Mouse (Mus musculus) midbrain, embryonic 15.5 days (tissue): ENCODE measurements around the gene Tollip. TPM values are rescaled to one million over a fixed set of nuclear protein-coding genes. Genes with fewer than 3 reads are reported as not detected.
A peak's percentile ranks its signal among the peaks of the same experiment; 100 is the strongest.

Experiments
- ATAC-seq: fragments of 200-750 bp; cut with Nextera tagmentation; replicated peaks from 2 replicates; pipeline ENCODE4 v1.8.0; 2017; ENCODE audit warnings: moderate TSS enrichment
- H3K27ac ChIP-seq: fragments of 300-500 bp; sonication (generic); 2 replicates; pipeline ENCODE4 v1.5.1; 2015; ENCODE audit warnings: mild to moderate bottlenecking, inconsistent platforms
- H3K27me3 ChIP-seq: fragments of 300-500 bp; sonication (generic); replicated peaks from 2 replicates; pipeline ENCODE4 v1.6.1; 2015; ENCODE audit warnings: inconsistent platforms
- H3K36me3 ChIP-seq: fragments of 300-500 bp; sonication (generic); replicated peaks from 2 replicates; pipeline ENCODE4 v1.6.1; 2015; ENCODE audit warnings: inconsistent platforms
- H3K4me1 ChIP-seq: fragments of 300-500 bp; sonication (generic); 2 replicates; pipeline ENCODE4 v1.6.1; 2015; ENCODE audit warnings: inconsistent platforms
- H3K4me2 ChIP-seq: fragments of 300-500 bp; sonication (generic); 2 replicates; pipeline ENCODE4 v1.6.1; 2015; ENCODE audit warnings: inconsistent platforms, mild to moderate bottlenecking, moderate library complexity
- H3K4me3 ChIP-seq: fragments of 300-500 bp; sonication (generic); 2 replicates; pipeline ENCODE4 v1.5.1; 2015; ENCODE audit warnings: mild to moderate bottlenecking, inconsistent platforms
- H3K9ac ChIP-seq: fragments of 300-500 bp; sonication (generic); 2 replicates; pipeline ENCODE4 v1.6.1; 2015; ENCODE audit warnings: mild to moderate bottlenecking, inconsistent platforms
- H3K9me3 ChIP-seq: fragments of 300-500 bp; sonication (generic); 2 replicates; pipeline ENCODE4 v1.6.1; 2016; ENCODE audit warnings: inconsistent platforms
- WGBS: fragments of 180-500 bp; shearing (Covaris S2); methylation state at CpG from one replicate; pipeline ENCODE4 v1.1.7; 2015; ENCODE audit warnings: mixed read lengths; 5-methylcytosine and 5-hydroxymethylcytosine counted together
- polyA plus RNA-seq: library from polyadenylated mRNA; unstranded; fragments of >200 nt; fragmentation: Nextera tagmentation; extraction: Ambion mirVana; gene quantifications from 2 replicates; pipeline ENCODE4 v1.2.1, GENCODE M21; 2015

The Tollip gene
- polyA plus RNA-seq, 1 experiment from 2014 or later = 82.6 TPM

DNA sequence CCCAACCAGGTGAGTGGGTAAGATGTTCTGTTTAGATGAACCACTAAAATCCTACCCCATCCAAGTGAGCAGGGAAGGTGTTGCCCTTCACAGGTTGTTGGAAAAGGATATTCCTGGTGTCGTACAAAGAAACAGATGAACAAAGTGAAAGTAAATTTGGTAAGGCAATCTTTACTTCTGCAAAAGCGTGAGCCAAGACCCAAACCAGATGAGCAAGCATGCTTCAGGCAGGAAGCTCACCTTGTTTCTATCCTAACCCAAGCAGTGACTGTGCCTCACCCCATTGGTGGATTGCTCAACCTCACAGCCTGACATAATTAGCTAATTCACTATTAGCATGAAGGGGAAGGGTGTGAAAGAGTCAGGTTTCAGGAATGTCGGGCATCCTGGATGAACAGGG, 7.0 kb downstream of the Tollip start:
- Histone ChIP-seq H3K4me3 (no peak overlapping the region), H3K9me3 (no peaks in the 10 kb centered on the region), H3K9ac (no peak overlapping the region), H3K4me1 (peaks cover 17% of the 10 kb centered on the region), H3K4me2 (no peak overlapping the region), H3K36me3 (no peaks in the 10 kb centered on the region), H3K27me3 (no peaks in the 10 kb centered on the region; the same call in 1 of the 2 replicates), H3K27ac (no peak overlapping the region)
- no peak for ATAC-seq
- 74% methylated on average over 3 of the region's 3 CpGs for WGBS

DNA sequence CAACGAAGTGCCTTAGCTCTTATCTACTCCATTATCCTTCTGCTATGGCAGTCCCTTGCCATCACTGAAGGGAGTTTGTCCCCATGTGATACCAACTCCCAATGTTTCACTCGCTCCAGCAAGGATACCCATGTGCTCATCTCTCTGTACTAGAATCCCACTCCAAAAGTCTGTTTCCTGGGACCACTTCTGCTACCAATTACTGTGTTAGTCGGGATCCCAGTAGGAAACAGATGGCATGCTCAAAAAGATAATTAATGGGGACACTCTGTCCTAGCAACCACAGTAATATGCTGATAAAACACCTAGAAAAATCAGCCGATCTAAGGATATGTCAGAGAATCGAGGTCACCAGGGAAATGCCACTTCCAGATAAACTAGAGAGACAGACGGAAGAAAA, 9.7 kb downstream of the Tollip start:
- no peak overlapping the region for H3K4me3 ChIP-seq
- H3K4me2 ChIP-seq = no peak overlapping the region
- no peak for ATAC-seq
- H3K36me3 ChIP-seq = no peaks in the 10 kb centered on the region
- H3K4me1 ChIP-seq = peaks cover 17% of the 10 kb centered on the region
- no peak overlapping the region for H3K9ac ChIP-seq
- no peak overlapping the region for H3K27ac ChIP-seq
- 71% methylated on average over 6 of the region's 6 CpGs for WGBS
- H3K27me3 ChIP-seq = peaks cover 5% of the 10 kb centered on the region
- no peaks in the 10 kb centered on the region for H3K9me3 ChIP-seq

DNA sequence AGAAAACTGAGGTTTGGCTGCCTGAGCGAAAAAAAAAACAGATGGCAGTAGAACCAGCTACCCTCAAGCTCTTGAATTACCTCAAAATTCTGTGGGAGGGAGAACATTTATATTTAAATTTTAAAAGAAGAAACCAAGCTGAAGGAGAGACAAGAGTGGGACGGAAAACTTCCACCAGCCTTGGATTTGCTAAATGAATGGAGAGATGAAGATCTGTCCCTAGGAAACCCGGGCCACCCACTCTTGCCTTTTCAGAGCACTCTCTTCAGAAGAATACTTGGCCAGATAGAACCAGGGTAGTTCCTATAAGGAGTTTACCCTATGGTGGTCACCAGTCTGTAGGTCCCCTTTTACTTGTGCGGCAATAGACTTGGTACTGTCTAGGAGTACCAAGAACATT, 15.5 kb downstream of the Tollip start:
- peaks cover 34% of the 10 kb centered on the region for H3K4me1 ChIP-seq
- H3K9me3 ChIP-seq = no peaks in the 10 kb centered on the region
- peak overlapping the region; percentile 61 for H3K4me2 ChIP-seq
- peaks cover 5% of the 10 kb centered on the region for H3K27me3 ChIP-seq
- H3K36me3 ChIP-seq = no peaks in the 10 kb centered on the region
- H3K4me3 ChIP-seq = peak overlapping the region; percentile 79
- no peak for ATAC-seq
- H3K9ac ChIP-seq = peak overlapping the region; percentile 55
- H3K27ac ChIP-seq = peak overlapping the region; percentile 85
- 71% methylated on average over 4 of the region's 4 CpGs for WGBS

DNA sequence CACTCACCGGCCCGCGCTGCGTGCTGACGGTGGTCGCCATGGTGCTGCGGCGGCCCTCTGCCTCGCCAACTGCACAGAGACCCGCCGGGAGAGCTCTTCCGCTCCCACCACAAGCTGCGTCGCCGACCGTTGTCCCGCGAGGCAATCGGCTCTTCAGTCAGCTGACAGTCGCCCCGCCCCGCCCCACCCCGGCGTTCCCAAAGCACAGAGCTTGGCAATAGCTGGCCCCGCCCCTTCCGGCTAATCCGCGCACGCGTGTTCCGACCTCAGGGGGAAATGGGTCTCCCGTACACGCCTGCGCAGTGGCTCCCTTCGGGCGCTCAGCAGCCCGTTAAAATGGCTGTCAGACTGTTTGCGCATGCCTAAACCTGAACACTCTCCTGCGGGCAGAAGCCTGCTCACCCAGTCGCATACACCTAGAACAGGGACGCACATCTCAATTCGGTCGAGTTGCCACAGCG, 16.0 kb downstream of the Tollip start:
- peaks cover 36% of the 10 kb centered on the region for H3K4me1 ChIP-seq
- peak overlapping the region; percentile 85 for H3K27ac ChIP-seq
- H3K27me3 ChIP-seq = peaks cover 5% of the 10 kb centered on the region
- WGBS = under 1% methylated on average over 44 of the region's 44 CpGs
- no peaks in the 10 kb centered on the region for H3K36me3 ChIP-seq
- peak overlapping the region; percentile 79 for H3K4me3 ChIP-seq
- peak; percentile 96 for ATAC-seq
- H3K9ac ChIP-seq = peak overlapping the region; percentile 82
- peak overlapping the region; percentile 83 for H3K4me2 ChIP-seq
- no peaks in the 10 kb centered on the region for H3K9me3 ChIP-seq

DNA sequence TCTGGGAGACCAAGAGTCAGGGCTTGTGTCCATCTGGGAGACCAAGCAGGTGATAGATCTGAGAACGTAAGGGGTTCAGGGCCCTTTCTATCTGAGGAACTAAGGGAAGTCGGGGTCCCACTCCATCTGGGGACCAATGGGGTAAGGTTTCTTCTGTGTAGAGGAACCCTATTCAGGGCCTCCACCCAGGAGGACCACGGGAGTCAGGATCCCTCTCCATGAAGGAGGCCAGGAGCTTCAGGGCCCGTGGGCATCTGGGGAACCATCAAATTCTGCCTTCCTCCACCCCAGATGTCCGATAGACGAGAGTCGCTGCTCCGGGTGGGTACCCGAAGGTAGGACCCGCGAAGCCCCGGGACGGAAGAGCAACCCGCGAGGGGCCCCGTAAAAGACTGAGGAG, 16.5 kb downstream of the Tollip start:
- no peaks in the 10 kb centered on the region for H3K9me3 ChIP-seq
- H3K27me3 ChIP-seq = peaks cover 5% of the 10 kb centered on the region
- H3K9ac ChIP-seq = peak overlapping the region; percentile 82
- H3K4me1 ChIP-seq = peaks cover 40% of the 10 kb centered on the region
- ATAC-seq = peak; percentile 52
- 0% methylated on average over 16 of the region's 16 CpGs for WGBS
- no peaks in the 10 kb centered on the region for H3K36me3 ChIP-seq
- H3K4me2 ChIP-seq = peak overlapping the region; percentile 83
- H3K27ac ChIP-seq = peak overlapping the region; percentile 76
- H3K4me3 ChIP-seq = peak overlapping the region; percentile 79

DNA sequence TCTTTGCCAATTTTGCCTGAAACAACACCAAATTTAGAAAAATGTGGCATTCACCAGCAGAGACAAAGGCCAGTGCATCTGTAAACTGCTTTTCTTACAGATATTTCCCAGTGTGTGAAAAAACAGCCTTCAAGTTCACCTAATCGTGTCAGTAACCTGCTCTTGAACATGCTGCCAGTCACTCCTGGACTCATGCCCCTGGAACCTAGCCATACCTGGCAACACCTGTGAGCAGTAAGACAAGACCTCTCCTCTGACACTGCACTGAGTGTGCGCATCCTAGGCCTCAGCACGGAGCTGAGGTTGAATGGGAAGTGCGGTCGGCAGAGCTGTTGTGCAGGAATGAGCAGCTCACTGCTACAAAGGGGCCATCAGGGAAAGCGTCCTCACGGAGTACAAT, 26.2 kb downstream of the Tollip start:
- no peak overlapping the region for H3K4me3 ChIP-seq
- no peak overlapping the region for H3K4me2 ChIP-seq
- H3K9me3 ChIP-seq = no peaks in the 10 kb centered on the region
- H3K27me3 ChIP-seq = no peaks in the 10 kb centered on the region
- no peak for ATAC-seq
- peaks cover 44% of the 10 kb centered on the region for H3K36me3 ChIP-seq
- WGBS = 94% methylated on average over 7 of the region's 7 CpGs
- 0 out of 2 replicates have a peak, but pooled peaks cover 4% of the 10 kb centered on the region for H3K4me1 ChIP-seq
- H3K9ac ChIP-seq = no peak overlapping the region
- H3K27ac ChIP-seq = no peak overlapping the region

DNA sequence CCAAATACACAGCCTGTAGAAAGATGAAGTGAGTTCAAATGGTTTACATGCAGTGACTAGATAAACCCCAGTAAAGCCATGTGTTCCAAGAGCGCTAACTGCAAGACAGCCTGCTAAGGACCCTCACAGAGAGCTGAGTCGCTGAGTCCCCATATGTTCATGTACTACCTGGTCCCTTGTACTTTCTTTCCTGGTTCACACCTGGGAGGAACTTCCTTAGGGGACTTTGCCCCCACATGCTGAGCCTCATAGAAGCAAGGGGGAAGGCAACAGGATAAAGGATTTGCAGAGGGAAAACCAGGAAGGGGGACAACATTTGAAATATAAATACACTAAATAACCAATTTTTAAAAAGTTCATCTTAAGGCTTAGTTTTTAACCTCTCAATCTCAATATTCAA, 39.5 kb downstream of the Tollip start:
- H3K4me3 ChIP-seq = no peak overlapping the region
- 94% methylated on average over 2 of the region's 2 CpGs for WGBS
- no peak overlapping the region for H3K4me2 ChIP-seq
- H3K9ac ChIP-seq = no peak overlapping the region
- peaks cover 26% of the 10 kb centered on the region for H3K36me3 ChIP-seq
- no peaks in the 10 kb centered on the region for H3K27me3 ChIP-seq
- ATAC-seq = no peak
- H3K9me3 ChIP-seq = no peaks in the 10 kb centered on the region
- H3K27ac ChIP-seq = no peak overlapping the region
- no peaks in the 10 kb centered on the region for H3K4me1 ChIP-seq

DNA sequence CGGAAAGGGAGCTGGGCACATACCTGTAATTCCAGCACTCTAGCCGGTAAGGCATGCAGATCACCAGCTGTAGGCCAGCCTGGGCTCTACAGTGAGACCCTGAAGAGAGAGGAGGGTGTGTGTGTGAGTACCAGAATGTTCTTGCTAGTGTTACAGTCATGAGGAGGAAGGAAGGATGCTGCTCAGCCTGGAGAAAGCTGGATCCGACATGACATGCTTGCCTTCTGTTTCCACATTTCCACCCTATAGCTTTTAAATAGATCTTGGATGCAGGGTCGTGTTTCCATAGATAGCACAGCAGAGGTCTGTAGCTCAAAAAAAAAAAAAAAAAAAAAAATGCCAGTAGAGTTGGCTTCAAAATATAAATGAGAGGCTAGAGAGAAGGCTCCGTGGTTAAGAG, 43.4 kb downstream of the Tollip start:
- WGBS = 92% methylated on average over 5 of the region's 5 CpGs
- H3K4me2 ChIP-seq = no peak overlapping the region
- H3K4me1 ChIP-seq = no peaks in the 10 kb centered on the region
- peaks cover 15% of the 10 kb centered on the region for H3K36me3 ChIP-seq
- ATAC-seq = no peak
- H3K4me3 ChIP-seq = no peak overlapping the region
- no peak overlapping the region for H3K27ac ChIP-seq
- no peaks in the 10 kb centered on the region for H3K27me3 ChIP-seq
- H3K9me3 ChIP-seq = no peaks in the 10 kb centered on the region
- H3K9ac ChIP-seq = no peak overlapping the region

DNA sequence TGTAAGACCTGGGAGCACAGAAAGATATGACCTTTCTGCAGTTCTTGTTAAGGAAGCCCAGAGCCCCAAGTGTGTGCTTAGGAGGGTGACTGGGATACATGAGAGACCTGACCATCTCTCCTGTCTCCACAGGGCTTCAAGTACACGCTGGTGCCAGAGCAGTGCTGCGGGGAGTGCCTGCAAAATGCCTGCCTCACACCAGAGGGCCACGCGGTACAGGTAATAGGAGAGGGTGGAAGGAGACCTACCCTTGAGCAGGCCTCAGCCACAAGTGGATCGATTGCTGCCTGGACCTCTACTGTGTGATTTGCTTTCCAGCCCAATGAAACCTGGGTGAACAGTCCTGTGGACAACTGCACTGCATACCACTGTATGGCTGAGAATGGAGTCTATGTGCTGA, 47.8 kb downstream of the Tollip start:
- H3K36me3 ChIP-seq = peaks cover 12% of the 10 kb centered on the region
- no peaks in the 10 kb centered on the region for H3K4me1 ChIP-seq
- H3K27ac ChIP-seq = no peak overlapping the region
- H3K4me2 ChIP-seq = no peak overlapping the region
- H3K27me3 ChIP-seq = no peaks in the 10 kb centered on the region
- H3K9me3 ChIP-seq = no peaks in the 10 kb centered on the region
- WGBS = 88% methylated on average over 5 of the region's 5 CpGs
- no peak for ATAC-seq
- H3K4me3 ChIP-seq = no peak overlapping the region
- no peak overlapping the region for H3K9ac ChIP-seq

DNA sequence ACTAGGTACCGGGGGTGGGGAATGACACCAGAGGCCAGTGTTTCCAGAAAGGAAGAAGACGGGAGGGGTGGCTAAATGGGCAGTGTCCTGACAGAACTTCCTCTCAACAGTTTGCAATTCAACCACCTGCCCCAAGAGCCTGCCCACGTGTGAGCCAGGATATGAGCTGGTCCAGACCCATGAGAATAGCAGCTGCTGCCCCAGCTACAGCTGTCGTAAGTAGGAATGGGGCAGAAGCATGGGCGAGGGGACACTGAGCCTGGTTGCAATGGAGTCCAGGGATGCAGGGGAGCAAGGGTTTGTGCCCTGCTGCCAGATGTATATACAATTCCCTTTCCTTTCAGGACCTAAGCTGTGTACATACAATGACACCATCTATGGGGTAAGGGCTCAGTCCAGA, 48.7 kb downstream of the Tollip start:
- Histone ChIP-seq H3K4me2 (no peak overlapping the region), H3K4me1 (no peaks in the 10 kb centered on the region), H3K9me3 (no peaks in the 10 kb centered on the region), H3K36me3 (peaks cover 12% of the 10 kb centered on the region), H3K9ac (no peak overlapping the region), H3K4me3 (no peak overlapping the region), H3K27ac (no peak overlapping the region), H3K27me3 (no peaks in the 10 kb centered on the region)
- no peak for ATAC-seq
- 82% methylated on average over 5 of the region's 5 CpGs for WGBS

DNA sequence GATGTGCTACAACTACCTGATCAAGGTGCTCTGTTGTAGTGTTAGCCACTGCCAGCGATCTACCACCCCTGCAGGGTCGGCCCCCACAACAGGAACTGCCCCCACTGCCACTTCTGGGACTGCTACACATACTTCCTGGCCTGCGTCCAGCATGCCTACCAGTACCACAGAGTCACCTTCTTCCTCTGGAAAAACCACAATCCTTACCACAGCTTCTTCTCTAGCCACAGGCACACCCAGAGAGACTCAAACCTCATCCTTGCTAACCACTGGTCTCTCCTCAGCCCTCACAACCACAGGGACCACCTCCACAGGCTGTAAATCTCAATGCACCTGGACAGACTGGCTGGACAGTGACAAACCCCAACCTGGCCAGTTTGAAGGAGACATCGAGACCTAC, 57.3 kb downstream of the Tollip start:
- Histone ChIP-seq H3K9me3 (no peaks in the 10 kb centered on the region), H3K4me3 (no peak overlapping the region), H3K4me1 (no peaks in the 10 kb centered on the region), H3K9ac (no peak overlapping the region), H3K27me3 (no peaks in the 10 kb centered on the region), H3K4me2 (no peak overlapping the region), H3K36me3 (no peaks in the 10 kb centered on the region), H3K27ac (no peak overlapping the region)
- ATAC-seq = no peak
- 88% methylated on average over 4 of the region's 4 CpGs for WGBS

DNA sequence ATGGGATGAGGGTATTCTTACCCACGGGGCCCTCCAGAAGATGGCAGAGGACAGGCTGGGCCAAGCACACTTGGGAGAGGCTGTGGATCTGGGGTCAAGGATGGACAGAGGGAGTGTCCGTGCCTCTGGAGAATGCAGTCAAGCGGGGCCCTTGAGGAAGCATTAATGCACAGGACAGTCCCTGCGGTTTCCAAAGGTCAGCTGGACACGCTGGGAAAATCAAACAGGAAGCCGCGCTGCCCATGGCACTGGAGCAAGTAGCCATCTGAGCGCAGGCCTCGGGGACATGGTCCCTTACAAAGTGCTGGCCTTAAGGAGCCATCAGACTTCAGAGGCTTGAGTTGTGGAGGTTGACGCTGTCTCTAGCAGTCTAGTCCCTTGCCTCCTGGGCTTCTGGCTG, 78.0 kb downstream of the Tollip start:
- no peaks in the 10 kb centered on the region for H3K36me3 ChIP-seq
- no peak overlapping the region for H3K4me3 ChIP-seq
- WGBS = 89% methylated on average over 10 of the region's 10 CpGs
- H3K9me3 ChIP-seq = no peaks in the 10 kb centered on the region
- H3K9ac ChIP-seq = no peak overlapping the region
- H3K27ac ChIP-seq = no peak overlapping the region
- no peaks in the 10 kb centered on the region for H3K4me1 ChIP-seq
- no peak overlapping the region for H3K4me2 ChIP-seq
- no peak for ATAC-seq
- no peaks in the 10 kb centered on the region for H3K27me3 ChIP-seq

DNA sequence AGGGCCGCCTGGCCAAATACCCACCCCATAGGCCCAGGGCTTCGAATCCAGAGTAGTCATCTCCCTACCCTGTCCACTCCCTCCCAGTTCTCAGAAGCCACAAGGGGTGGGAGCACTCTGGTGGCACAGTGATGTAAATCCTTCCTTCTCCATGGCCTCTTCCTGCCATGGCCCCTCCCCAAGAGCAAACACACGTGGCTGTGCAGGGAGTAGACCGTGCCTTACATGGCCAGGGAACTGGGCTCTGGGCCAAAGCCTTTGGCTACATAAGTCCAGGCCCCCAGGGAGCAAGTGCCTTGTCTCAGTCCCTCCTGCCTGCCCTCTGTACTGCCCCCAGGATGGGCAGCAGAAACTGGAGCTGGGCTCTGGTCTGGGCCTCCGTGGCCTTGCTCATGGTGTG, 79.5 kb downstream of the Tollip start, which contains the start of gene Muc5b:
Gene Muc5b (plus strand): TSS at position 292 of the 400 bp plus-strand sequence.
- no peak within 1 kb of the TSS for H3K9ac ChIP-seq
- WGBS = 67% methylated on average over 5 of the region's 5 CpGs

More for the DNA sequence above, 79.5 kb downstream of the Tollip start, which contains the start of gene Muc5b:
- H3K27me3 ChIP-seq = no peaks in the 10 kb centered on the region
- no peak within 1 kb of the TSS for H3K4me3 ChIP-seq
- ATAC-seq = no peak
- H3K27ac ChIP-seq = no peak within 1 kb of the TSS
- no peak within 1 kb of the TSS for H3K4me2 ChIP-seq
- no peaks in the 10 kb centered on the region for H3K9me3 ChIP-seq
- no peaks in the 10 kb centered on the region for H3K4me1 ChIP-seq
- H3K36me3 ChIP-seq = no peaks in the 10 kb centered on the region
